Mouse (Mus musculus): ENCODE measurements around the gene H2-K1. TPM values are rescaled to one million over a fixed set of nuclear protein-coding genes. Genes with fewer than 3 reads are reported as not detected.
A peak's percentile ranks its signal among the peaks of the same experiment; 100 is the strongest.

H2-K1 gene
- polyA plus RNA-seq (2011; ENCODE audit: insufficient read length, low read depth, missing spikeins) = 131 and 166 TPM in 2 replicates

DNA sequence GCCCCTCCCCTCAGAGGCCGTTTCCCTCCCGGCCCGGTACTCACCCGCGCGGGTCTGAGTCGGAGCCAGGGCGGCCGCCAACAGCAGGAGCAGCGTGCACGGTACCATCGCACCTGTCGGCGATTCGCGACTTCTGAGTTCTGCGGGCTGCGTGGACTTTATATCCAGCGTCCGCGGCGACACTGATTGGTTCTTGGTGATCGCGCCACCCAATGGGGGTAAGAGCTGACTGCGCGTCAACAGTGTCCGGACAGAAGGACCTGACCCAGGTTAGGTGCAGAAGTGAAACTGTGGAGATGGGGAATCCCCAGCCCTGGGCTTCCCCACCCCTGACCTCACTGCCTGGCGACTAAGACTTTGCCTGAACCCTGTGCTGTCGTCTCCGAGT, at the start of gene H2-K1:
TSS of gene H2-K1 (minus strand) at position 198 of the 388 bp plus-strand sequence.
- Histone ChIP-seq H3K4me1 (ENCODE audit: control insufficient read depth, insufficient read depth, low read length) (no peaks in the 10 kb centered on the region), H3K27ac (ENCODE audit: insufficient read depth, low read length) (no peak within 1 kb of the TSS), H3K4me3 (ENCODE audit: insufficient read depth, low read length) (peak within 1 kb of the TSS; percentile 57)
- peak; percentile 96 for TF ChIP-seq POLR2A (IDR thresholded peaks at IDR 0.05; ENCODE audit: low read depth, low read length)
- no peak for TF ChIP-seq CTCF (IDR thresholded peaks at IDR 0.05; ENCODE audit: borderline replicate concordance, insufficient read depth, low read length)

DNA sequence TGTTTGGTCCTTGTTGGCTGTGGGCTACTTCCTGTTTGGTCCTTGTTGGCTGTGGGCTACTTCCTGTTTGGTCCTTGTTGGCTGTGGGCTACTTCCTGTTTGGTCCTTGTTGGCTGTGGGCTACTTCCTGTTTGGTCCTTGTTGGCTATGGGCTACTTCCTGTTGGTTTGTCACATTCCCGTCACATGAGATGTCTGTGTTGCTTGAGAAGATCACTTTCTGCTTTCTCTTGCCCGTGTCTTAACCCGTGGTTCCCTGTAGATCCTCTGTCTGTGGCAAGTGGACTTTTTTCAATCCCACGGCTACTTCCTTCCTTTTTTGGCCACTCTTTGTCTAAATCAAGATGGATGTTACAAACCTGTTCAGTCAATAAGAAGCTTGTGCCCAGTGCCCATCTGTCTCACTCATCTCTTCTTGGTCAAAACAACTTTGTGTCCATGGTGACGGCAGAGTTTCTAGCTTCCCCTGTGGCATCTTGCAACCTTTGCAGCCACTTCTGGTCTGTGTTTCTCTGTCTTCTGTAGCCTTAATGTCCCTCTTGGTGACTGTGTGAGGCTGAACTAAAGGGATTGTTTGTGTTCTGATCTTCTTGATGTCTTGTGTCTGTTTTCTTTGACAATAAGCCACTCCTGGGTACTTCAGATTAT, 47.4 kb upstream of the H2-K1 start:
- Histone ChIP-seq H3K27ac (ENCODE audit: insufficient read depth, low read length) (no peak overlapping the region), H3K4me3 (ENCODE audit: insufficient read depth, low read length) (no peak overlapping the region), H3K4me1 (ENCODE audit: control insufficient read depth, insufficient read depth, low read length) (no peaks in the 10 kb centered on the region)
- TF ChIP-seq POLR2A (IDR thresholded peaks at IDR 0.05; ENCODE audit: low read depth, low read length) = no peak
- no peak for TF ChIP-seq CTCF (IDR thresholded peaks at IDR 0.05; ENCODE audit: borderline replicate concordance, insufficient read depth, low read length)

DNA sequence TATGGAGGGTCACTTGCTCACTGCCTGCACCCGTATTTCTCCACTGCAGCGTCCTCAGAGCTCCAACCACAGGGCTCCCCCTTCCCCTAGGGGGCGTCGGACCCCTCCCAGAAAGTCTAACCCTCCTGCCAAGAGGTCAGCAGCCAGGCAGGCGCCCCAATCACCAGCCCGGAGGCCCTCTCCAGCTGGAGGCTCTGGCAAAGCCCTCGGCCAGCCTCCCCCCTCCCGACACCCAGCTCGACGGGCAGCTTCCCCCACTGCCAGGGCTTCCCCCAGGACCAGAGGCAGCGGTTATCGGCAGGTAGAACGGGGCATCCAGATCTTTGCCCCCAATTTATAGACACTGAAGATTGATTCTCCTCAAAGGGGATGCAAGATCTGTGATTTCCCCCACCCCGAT, 45.8 kb upstream of the H2-K1 start:
- no peak overlapping the region for H3K4me3 ChIP-seq (ENCODE audit: insufficient read depth, low read length)
- H3K27ac ChIP-seq (ENCODE audit: insufficient read depth, low read length) = no peak overlapping the region
- no peaks in the 10 kb centered on the region for H3K4me1 ChIP-seq (ENCODE audit: control insufficient read depth, insufficient read depth, low read length)
- TF ChIP-seq POLR2A (IDR thresholded peaks at IDR 0.05; ENCODE audit: low read depth, low read length) (no peak), CTCF (IDR thresholded peaks at IDR 0.05; ENCODE audit: borderline replicate concordance, insufficient read depth, low read length) (no peak)

DNA sequence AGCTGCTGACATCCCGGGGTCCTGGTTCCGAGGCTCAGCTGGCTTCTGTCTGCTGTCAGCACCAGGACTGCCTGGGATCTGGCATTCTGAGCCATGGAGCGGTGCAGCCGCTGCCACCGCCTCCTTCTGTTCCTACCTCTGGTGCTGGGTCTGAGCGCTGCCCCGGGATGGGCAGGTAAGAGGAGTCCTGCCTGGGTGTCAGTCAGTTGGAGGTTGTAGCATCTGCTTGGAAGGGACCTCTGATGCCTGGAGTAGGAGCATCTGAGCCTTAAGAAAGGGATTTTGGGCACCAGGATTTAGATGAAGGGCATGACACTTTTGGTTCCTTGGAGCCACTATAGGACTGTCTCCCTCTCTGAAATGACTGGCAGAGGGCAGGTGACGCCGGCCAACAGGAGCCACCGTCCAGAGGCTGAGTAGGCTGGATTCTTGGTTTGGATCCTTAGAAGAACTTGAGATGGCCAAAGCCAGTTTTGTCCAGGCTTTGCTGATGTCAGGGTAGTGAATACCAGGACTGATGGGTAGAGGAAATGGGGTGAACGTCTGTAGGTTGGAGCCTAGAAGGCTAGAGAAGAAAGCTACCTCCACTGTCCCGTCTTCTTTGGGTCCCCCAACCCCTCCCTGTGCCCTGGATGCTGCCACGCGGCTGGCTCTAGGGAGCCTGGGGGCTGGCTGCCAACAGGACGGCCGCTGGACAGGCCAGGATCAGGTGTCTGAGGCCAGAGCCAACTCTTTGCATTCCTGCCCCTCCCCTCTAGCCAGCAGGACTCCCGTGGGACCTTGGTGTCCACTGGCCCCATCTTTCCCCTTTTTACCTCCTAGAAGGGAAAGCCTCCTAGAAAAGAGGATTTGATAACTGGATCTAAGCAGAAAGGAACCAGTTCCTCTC, 39.7 kb upstream of the H2-K1 start:
- Histone ChIP-seq H3K4me1 (ENCODE audit: control insufficient read depth, insufficient read depth, low read length) (no peaks in the 10 kb centered on the region), H3K4me3 (ENCODE audit: insufficient read depth, low read length) (no peak overlapping the region), H3K27ac (ENCODE audit: insufficient read depth, low read length) (no peak overlapping the region)
- no peak for TF ChIP-seq CTCF (IDR thresholded peaks at IDR 0.05; ENCODE audit: borderline replicate concordance, insufficient read depth, low read length)
- TF ChIP-seq POLR2A (IDR thresholded peaks at IDR 0.05; ENCODE audit: low read depth, low read length) = no peak

DNA sequence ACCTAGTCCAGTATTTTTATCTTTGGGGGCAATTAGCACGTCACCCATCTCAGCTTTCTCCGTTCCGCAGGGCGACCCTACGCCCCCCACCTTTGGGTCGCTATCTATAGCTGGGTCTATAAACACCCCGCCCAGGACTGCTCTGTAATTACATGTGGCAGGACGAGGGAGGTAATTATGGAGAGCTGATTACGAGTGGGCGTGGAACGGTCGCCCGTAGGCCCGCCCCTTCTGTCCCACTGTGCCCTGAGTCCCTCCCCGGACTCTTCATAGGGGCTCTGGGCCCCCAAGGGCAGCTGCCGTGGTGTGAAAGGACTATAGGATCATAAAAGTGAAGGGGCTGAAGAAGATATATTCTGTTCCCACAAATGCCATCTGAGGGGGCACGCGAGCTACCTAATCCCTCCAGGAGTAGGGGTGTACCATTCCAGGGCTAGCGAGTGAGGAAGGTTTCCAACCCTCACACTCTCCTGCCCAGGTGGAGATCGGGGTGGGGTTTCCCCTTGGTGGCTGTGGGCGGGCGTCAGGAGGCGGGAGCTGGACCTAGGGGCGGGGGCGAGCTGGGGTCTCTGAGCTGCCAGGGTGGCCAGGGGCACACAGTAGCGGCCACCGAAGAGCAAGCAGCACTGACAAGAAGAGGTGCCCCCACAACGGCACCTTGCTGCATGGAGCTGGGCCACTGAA, 38.9 kb upstream of the H2-K1 start, which contains the start of gene Col11a2:
TSS of gene Col11a2 (plus strand) at position 560 of the 684 bp plus-strand sequence.
- no peak within 1 kb of the TSS for H3K4me3 ChIP-seq (ENCODE audit: insufficient read depth, low read length)
- H3K27ac ChIP-seq (ENCODE audit: insufficient read depth, low read length) = no peak within 1 kb of the TSS
- H3K4me1 ChIP-seq (ENCODE audit: control insufficient read depth, insufficient read depth, low read length) = no peaks in the 10 kb centered on the region
- TF ChIP-seq CTCF (IDR thresholded peaks at IDR 0.05; ENCODE audit: borderline replicate concordance, insufficient read depth, low read length) = no peak
- no peak for TF ChIP-seq POLR2A (IDR thresholded peaks at IDR 0.05; ENCODE audit: low read depth, low read length)

DNA sequence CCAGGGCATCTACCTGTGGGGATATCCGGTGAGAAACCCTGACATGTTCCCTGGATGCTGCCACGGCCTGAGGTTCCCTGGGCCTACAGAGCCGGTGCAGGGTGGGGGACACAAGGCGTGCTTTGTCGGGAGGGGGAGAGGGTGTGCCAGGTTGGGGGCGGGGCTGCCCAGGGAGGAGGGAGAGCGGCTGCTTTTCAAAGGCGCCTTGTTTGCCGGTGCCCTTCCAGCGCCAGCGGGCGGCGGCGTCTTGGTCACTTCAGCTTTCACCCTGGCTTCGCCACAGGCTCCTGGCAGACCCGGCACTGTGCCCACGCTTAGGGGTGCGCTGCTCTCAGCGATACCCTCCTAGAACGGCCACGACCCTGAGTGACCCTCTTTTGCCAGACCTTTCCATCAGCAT, 38.3 kb upstream of the H2-K1 start:
- Histone ChIP-seq H3K4me3 (ENCODE audit: insufficient read depth, low read length) (no peak overlapping the region), H3K4me1 (ENCODE audit: control insufficient read depth, insufficient read depth, low read length) (no peaks in the 10 kb centered on the region), H3K27ac (ENCODE audit: insufficient read depth, low read length) (no peak overlapping the region)
- TF ChIP-seq CTCF (IDR thresholded peaks at IDR 0.05; ENCODE audit: borderline replicate concordance, insufficient read depth, low read length) (no peak), POLR2A (IDR thresholded peaks at IDR 0.05; ENCODE audit: low read depth, low read length) (no peak; the same call in 1 of the 2 replicates)

DNA sequence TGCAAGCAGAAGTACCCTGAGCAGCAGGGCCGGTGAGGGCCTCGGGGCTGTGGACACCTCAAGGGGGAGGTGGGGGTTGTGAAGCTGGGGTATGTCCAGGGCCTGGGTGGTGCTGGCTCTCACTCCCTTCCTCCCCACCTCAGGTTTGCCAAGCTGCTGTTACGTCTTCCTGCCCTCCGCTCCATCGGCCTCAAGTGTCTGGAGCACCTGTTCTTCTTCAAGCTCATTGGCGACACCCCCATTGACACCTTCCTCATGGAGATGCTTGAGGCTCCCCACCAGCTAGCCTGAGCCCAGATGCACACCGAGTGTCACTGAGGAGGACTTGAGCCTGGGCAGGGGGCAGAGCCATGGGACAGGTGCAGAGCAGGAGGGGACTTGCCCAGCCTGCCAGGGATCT, 37.1 kb upstream of the H2-K1 start:
- peaks cover 5% of the 10 kb centered on the region; the same call in 1 of the 2 replicates for H3K4me1 ChIP-seq (ENCODE audit: control insufficient read depth, insufficient read depth, low read length)
- TF ChIP-seq POLR2A (IDR thresholded peaks at IDR 0.05; ENCODE audit: low read depth, low read length) (no peak), CTCF (IDR thresholded peaks at IDR 0.05; ENCODE audit: borderline replicate concordance, insufficient read depth, low read length) (no peak)
- H3K4me3 ChIP-seq (ENCODE audit: insufficient read depth, low read length) = no peak overlapping the region
- H3K27ac ChIP-seq (ENCODE audit: insufficient read depth, low read length) = no peak overlapping the region

DNA sequence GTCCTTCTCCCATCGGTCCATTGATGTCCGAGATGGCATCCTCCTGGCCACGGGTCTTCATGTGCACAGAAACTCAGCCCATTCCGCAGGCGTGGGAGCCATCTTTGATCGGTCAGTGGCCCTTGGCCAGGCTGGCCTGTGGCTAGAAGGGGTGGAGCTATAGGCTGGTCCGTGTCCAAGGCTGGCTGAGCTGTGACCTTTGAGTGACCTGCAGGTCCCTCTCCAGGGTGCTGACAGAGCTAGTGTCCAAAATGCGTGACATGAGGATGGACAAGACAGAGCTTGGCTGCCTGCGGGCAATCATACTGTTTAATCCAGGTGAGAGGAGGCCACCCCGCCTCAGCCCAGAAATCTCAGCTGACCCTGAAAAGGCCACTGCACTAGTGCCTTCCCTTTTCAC, 36.5 kb upstream of the H2-K1 start:
- TF ChIP-seq CTCF (IDR thresholded peaks at IDR 0.05; ENCODE audit: borderline replicate concordance, insufficient read depth, low read length) (no peak), POLR2A (IDR thresholded peaks at IDR 0.05; ENCODE audit: low read depth, low read length) (no peak)
- H3K4me1 ChIP-seq (ENCODE audit: control insufficient read depth, insufficient read depth, low read length) = peaks cover 5% of the 10 kb centered on the region; the same call in 1 of the 2 replicates
- no peak overlapping the region for H3K27ac ChIP-seq (ENCODE audit: insufficient read depth, low read length)
- no peak overlapping the region for H3K4me3 ChIP-seq (ENCODE audit: insufficient read depth, low read length)

DNA sequence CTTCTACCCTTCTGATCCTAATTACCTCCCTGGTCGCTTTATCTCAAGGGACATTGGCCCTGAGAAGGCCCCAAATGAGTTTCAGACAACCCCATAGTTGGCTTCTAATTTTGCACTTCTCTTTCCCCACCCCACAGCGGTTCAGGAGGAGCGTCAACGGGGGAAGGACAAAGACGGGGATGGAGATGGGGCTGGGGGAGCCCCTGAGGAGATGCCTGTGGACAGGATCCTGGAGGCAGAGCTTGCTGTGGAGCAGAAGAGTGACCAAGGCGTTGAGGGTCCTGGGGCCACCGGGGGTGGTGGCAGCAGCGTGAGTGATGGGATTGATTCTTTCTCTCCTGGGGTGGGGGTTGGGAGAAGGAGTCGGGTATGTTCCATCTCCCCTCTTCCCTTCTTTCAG, 35.4 kb upstream of the H2-K1 start:
- Histone ChIP-seq H3K27ac (ENCODE audit: insufficient read depth, low read length) (no peak overlapping the region), H3K4me1 (ENCODE audit: control insufficient read depth, insufficient read depth, low read length) (peaks cover 5% of the 10 kb centered on the region; the same call in 1 of the 2 replicates), H3K4me3 (ENCODE audit: insufficient read depth, low read length) (no peak overlapping the region)
- TF ChIP-seq POLR2A (IDR thresholded peaks at IDR 0.05; ENCODE audit: low read depth, low read length) = no peak
- no peak for TF ChIP-seq CTCF (IDR thresholded peaks at IDR 0.05; ENCODE audit: borderline replicate concordance, insufficient read depth, low read length)

Data from embryonic fibroblast, embryonic 13.5 days (primary cell).